Mouse (Mus musculus): ENCODE results near the gene Pcgf2. TPM values are rescaled to one million over a fixed set of nuclear protein-coding genes. Genes with fewer than 3 reads are reported as not detected.
"Not testable (repeated sequence)": the region's sequence is repeated elsewhere in the genome, so short reads cannot be mapped to it uniquely, and the experiment has no call there.

Pcgf2 gene
- total and polyA plus RNA-seq, 3 experiments = 0.99 to 19.5 (median 5.6) TPM

DNA sequence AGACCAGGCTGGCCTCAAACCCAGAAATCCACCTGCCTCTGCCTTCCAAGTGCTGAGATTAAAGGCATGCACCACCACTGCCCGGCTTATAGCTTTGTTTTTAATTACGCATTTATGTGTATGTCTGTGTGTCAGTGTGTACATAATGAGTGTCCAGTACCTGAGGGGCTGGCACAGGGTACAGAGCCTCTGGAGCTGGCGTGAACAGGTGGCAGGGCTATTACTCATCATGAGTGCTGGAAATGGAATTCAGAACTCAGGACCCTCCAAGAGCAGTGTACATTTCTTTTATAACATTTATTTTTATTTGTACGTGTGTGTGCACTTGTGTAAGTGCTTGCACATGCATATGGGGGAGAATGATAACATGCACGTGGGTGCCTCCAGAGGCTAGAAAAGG, 36.3 kb upstream of the Pcgf2 start:
- peaks cover 2% of the 10 kb centered on the region for H3K9me3 ChIP-seq (replicated peaks; ENCODE audit: low read length)
- H3K4me3 ChIP-seq (replicated peaks in 1 of 3; ENCODE audit: low read depth in 2 of 3, low read length in 2 of 3, poor library complexity in 1 of 3) = no peak overlapping the region
- H3K4me2 ChIP-seq (ENCODE audit: insufficient read depth, low read depth, poor library complexity, severe bottlenecking) = no peak overlapping the region
- peaks cover 0 to 16% of the 10 kb centered on the region in 2 experiments; a peak in 2 of 4 replicates for H3K4me1 ChIP-seq (ENCODE audit: control insufficient read depth in 1 of 2, insufficient read depth in 2 of 2)
- TF ChIP-seq MAFK (IDR thresholded peaks at IDR 0.05; ENCODE audit: insufficient replicate concordance, low read length) (no peak), POLR2AphosphoS2 (IDR thresholded peaks at IDR 0.05; ENCODE audit: low read depth, low read length) (no peak), MXI1 (IDR thresholded peaks at IDR 0.05; ENCODE audit: low read depth, low read length) (no peak), CTCF (conservative IDR thresholded peaks at IDR 0.05 in 1 of 2, IDR thresholded peaks at IDR 0.05 in 1 of 2; ENCODE audit: low read depth in 2 of 2, low read length in 2 of 2) (no peak), BHLHE40 (IDR thresholded peaks at IDR 0.05; ENCODE audit: low read depth, low read length) (no peak), UBTF (IDR thresholded peaks at IDR 0.05; ENCODE audit: low read depth, low read length) (no peak), JUN (IDR thresholded peaks at IDR 0.05; ENCODE audit: insufficient read depth, low read depth, low read length) (no peak), USF2 (conservative IDR thresholded peaks at IDR 0.05; ENCODE audit: low read depth, low read length) (no peak), CHD2 (IDR thresholded peaks at IDR 0.05; ENCODE audit: low read length) (no peak), MAZ (IDR thresholded peaks at IDR 0.05; ENCODE audit: low read depth, low read length) (no peak), TCF12 (IDR thresholded peaks at IDR 0.05; ENCODE audit: low read depth, low read length) (no peak), E2F4 (IDR thresholded peaks at IDR 0.05; ENCODE audit: insufficient replicate concordance, low read depth, low read length) (no peak), RCOR1 (conservative IDR thresholded peaks at IDR 0.05; ENCODE audit: low read depth, low read length) (no peak)
- in situ Hi-C loops (cut with MboI; ENCODE audit: low pct_ligation_motif_present, low pct_unique_long_range_greater_than_20kb, low sequenced_read_pairs) (loop anchor here (5.0 kb wide), 1 partner anchor 34 kb away; the partner anchor contains the start of genes Pcgf2 and Psmb3), dilution Hi-C loops (cut with MboI; ENCODE audit: extremely low pct_ligation_motif_present, extremely low pct_unique_long_range_greater_than_20kb, low sequenced_read_pairs) (no loop called here)
- H3K79me2 ChIP-seq (replicated peaks; ENCODE audit: control insufficient read depth, extremely low read depth, insufficient read depth, poor library complexity, severe bottlenecking) = peaks cover 27% of the 10 kb centered on the region
- no peak overlapping the region for H3K9ac ChIP-seq (ENCODE audit: insufficient read depth, low read depth)
- no peaks in the 10 kb centered on the region for H3K27me3 ChIP-seq (replicated peaks)
- DNase-seq (ENCODE audit: extremely low read depth) = no peak
- peaks cover 8 to 59% of the 10 kb centered on the region in 2 experiments for H3K36me3 ChIP-seq (replicated peaks in 1 of 2; ENCODE audit: control insufficient read depth in 1 of 2, insufficient read depth in 1 of 2, low read length in 1 of 2)
- H3K27ac ChIP-seq (ENCODE audit: insufficient read depth, low read depth) = no peak overlapping the region

DNA sequence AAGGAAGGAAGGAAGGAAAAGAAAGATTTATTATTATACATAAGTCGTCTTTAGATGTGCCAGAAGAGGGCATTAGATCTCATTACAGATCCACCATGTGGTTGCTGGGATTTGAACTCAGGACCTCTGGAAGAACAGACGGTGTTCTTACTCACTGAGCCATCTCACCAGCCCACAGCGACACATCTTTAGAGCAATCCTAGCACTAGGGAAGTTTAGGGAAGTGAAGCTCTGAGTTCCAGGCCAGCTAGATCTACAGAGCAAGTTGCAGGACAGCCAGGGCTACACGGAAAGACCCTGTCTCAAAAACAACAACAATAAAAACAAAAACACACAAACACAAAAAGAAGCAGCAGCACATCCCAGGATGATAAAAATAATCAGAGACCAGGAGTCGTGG, 34.5 kb upstream of the Pcgf2 start:
- in situ Hi-C loops (cut with MboI; ENCODE audit: low pct_ligation_motif_present, low pct_unique_long_range_greater_than_20kb, low sequenced_read_pairs) = loop anchor here (5.0 kb wide), 1 partner anchor 33 kb away; the partner anchor contains the start of genes Pcgf2 and Psmb3
- Histone ChIP-seq H3K36me3 (replicated peaks in 1 of 2; ENCODE audit: control insufficient read depth in 1 of 2, insufficient read depth in 1 of 2, low read length in 1 of 2) (peaks cover 15 to 64% of the 10 kb centered on the region in 2 experiments), H3K79me2 (replicated peaks; ENCODE audit: control insufficient read depth, extremely low read depth, insufficient read depth, poor library complexity, severe bottlenecking) (peaks cover 18% of the 10 kb centered on the region)
- H3K4me1 ChIP-seq (ENCODE audit: control insufficient read depth in 1 of 2, insufficient read depth in 2 of 2); H3K27ac ChIP-seq (ENCODE audit: insufficient read depth, low read depth); H3K4me2 ChIP-seq (ENCODE audit: insufficient read depth, low read depth, poor library complexity, severe bottlenecking); DNase-seq (ENCODE audit: extremely low read depth); H3K27me3 ChIP-seq (replicated peaks); H3K4me3 ChIP-seq (replicated peaks in 1 of 3; ENCODE audit: low read depth in 2 of 3, low read length in 2 of 3, poor library complexity in 1 of 3); dilution Hi-C loops (cut with MboI; ENCODE audit: extremely low pct_ligation_motif_present, extremely low pct_unique_long_range_greater_than_20kb, low sequenced_read_pairs); H3K9me3 ChIP-seq (replicated peaks; ENCODE audit: low read length); H3K9ac ChIP-seq (ENCODE audit: insufficient read depth, low read depth): not testable (repeated sequence)
- TF ChIP-seq TBP (conservative IDR thresholded peaks at IDR 0.05; ENCODE audit: low read depth, low read length) = peak; percentile 86

DNA sequence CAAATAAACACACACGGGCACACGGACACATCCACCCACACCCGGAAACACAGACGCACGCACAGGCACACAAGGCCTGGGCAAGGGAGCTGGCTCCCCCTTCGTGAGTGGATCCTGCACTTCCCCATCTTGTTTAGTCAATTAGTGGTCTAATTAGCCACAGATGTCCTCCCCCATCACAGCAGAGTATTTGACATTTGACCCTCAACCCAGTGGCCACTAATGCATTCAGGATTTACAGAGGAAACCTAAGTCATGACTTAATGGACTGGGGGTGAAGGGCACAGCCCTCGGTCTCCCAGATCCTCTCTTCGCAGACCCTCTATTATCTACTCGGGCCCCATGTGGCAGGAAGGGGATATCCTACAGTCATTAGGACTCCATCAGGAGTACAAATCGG, 33.4 kb upstream of the Pcgf2 start:
- dilution Hi-C loops (cut with MboI; ENCODE audit: extremely low pct_ligation_motif_present, extremely low pct_unique_long_range_greater_than_20kb, low sequenced_read_pairs) = no loop called here
- Histone ChIP-seq H3K36me3 (replicated peaks in 1 of 2; ENCODE audit: control insufficient read depth in 1 of 2, insufficient read depth in 1 of 2, low read length in 1 of 2) (peaks cover 26 to 67% of the 10 kb centered on the region in 2 experiments), H3K4me2 (ENCODE audit: insufficient read depth, low read depth, poor library complexity, severe bottlenecking) (no peak overlapping the region), H3K27me3 (replicated peaks) (no peaks in the 10 kb centered on the region), H3K4me3 (replicated peaks in 1 of 3; ENCODE audit: low read depth in 2 of 3, low read length in 2 of 3, poor library complexity in 1 of 3) (no peak overlapping the region), H3K4me1 (ENCODE audit: control insufficient read depth in 1 of 2, insufficient read depth in 2 of 2) (peaks cover 0 to 6% of the 10 kb centered on the region in 2 experiments; a peak in 1 of 4 replicates), H3K27ac (ENCODE audit: insufficient read depth, low read depth) (no peak overlapping the region), H3K79me2 (replicated peaks; ENCODE audit: control insufficient read depth, extremely low read depth, insufficient read depth, poor library complexity, severe bottlenecking) (peaks cover 10% of the 10 kb centered on the region), H3K9ac (ENCODE audit: insufficient read depth, low read depth) (no peak overlapping the region), H3K9me3 (replicated peaks; ENCODE audit: low read length) (no peaks in the 10 kb centered on the region)
- DNase-seq (ENCODE audit: extremely low read depth) = no peak
- TF ChIP-seq MAX (IDR thresholded peaks at IDR 0.05; ENCODE audit: low read length) (no peak), ZMIZ1 (IDR thresholded peaks at IDR 0.05; ENCODE audit: low read depth, low read length) (no peak), ZNF384 (IDR thresholded peaks at IDR 0.05; ENCODE audit: low read depth, low read length) (no peak), CHD1 (IDR thresholded peaks at IDR 0.05; ENCODE audit: low read depth, low read length) (no peak), MAZ (IDR thresholded peaks at IDR 0.05; ENCODE audit: low read depth, low read length) (no peak), E2F4 (IDR thresholded peaks at IDR 0.05; ENCODE audit: insufficient replicate concordance, low read depth, low read length) (no peak), PAX5 (IDR thresholded peaks at IDR 0.05; ENCODE audit: low read length) (no peak), RCOR1 (conservative IDR thresholded peaks at IDR 0.05; ENCODE audit: low read depth, low read length) (no peak), ZC3H11A (IDR thresholded peaks at IDR 0.05; ENCODE audit: low read depth, low read length) (no peak), IRF4 (IDR thresholded peaks at IDR 0.05; ENCODE audit: low read depth, low read length) (no peak), EP300 (IDR thresholded peaks at IDR 0.05; ENCODE audit: low read length) (no peak), NRF1 (IDR thresholded peaks at IDR 0.05; ENCODE audit: low read depth, low read length) (no peak)
- in situ Hi-C loops (cut with MboI; ENCODE audit: low pct_ligation_motif_present, low pct_unique_long_range_greater_than_20kb, low sequenced_read_pairs) = no loop called here

Data from CH12.LX (cell line).